Mouse (Mus musculus): ENCODE results near the gene Csnk1g1. TPM values are rescaled to one million over a fixed set of nuclear protein-coding genes. Genes with fewer than 3 reads are reported as not detected.

Gene Csnk1g1
- polyA plus RNA-seq, 1 experiment from 2014 or later: 2.0 TPM

DNA sequence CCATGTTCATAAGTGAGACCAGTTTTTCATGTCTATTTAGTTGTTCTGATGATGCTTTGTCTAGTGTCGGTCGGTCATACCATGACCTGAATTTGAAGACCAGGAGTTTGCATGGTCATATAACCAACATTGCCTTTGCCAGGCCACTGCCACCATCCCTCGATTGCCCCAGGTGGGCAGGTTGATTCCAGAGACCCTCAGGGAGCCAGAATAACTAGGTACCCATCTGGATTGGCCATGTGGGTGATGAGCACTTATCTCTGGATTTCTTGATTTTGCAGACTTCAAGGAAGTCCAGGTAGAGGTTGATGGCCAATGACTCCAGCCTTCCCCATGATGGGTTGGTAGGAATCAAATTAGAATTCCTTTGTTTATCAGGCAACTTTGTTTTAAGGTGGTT, 134.5 kb downstream of the Csnk1g1 start:
- peaks cover 4% of the 10 kb centered on the region; the same call in 1 of the 2 replicates for H3K36me3 ChIP-seq (replicated peaks; ENCODE audit: insufficient read depth, low read length)
- H3K9ac ChIP-seq (replicated peaks): no peak overlapping the region
- H3K27me3 ChIP-seq (ENCODE audit: insufficient read depth, low read length): no peaks in the 10 kb centered on the region
- DNase-seq (no peak), ATAC-seq (no peak)
- TF ChIP-seq CTCF (IDR thresholded peaks at IDR 0.05; ENCODE audit: low read depth): no peak
- no peak for TF ChIP-seq EP300 (IDR thresholded peaks at IDR 0.05; ENCODE audit: low read depth)
- no peak overlapping the region for H3K4me2 ChIP-seq (ENCODE audit: low read depth, low read length)
- H3K9me3 ChIP-seq (ENCODE audit: low read length): no peaks in the 10 kb centered on the region
- no peak overlapping the region for H3K4me3 ChIP-seq (ENCODE audit: low read depth, low read length)
- 88% methylated on average over 3 of the region's 3 CpGs for WGBS (ENCODE audit: insufficient replicate concordance)
- no peak overlapping the region for H3K27ac ChIP-seq (ENCODE audit: low read depth)
- no peaks in the 10 kb centered on the region for H3K4me1 ChIP-seq (ENCODE audit: insufficient read depth)

DNA sequence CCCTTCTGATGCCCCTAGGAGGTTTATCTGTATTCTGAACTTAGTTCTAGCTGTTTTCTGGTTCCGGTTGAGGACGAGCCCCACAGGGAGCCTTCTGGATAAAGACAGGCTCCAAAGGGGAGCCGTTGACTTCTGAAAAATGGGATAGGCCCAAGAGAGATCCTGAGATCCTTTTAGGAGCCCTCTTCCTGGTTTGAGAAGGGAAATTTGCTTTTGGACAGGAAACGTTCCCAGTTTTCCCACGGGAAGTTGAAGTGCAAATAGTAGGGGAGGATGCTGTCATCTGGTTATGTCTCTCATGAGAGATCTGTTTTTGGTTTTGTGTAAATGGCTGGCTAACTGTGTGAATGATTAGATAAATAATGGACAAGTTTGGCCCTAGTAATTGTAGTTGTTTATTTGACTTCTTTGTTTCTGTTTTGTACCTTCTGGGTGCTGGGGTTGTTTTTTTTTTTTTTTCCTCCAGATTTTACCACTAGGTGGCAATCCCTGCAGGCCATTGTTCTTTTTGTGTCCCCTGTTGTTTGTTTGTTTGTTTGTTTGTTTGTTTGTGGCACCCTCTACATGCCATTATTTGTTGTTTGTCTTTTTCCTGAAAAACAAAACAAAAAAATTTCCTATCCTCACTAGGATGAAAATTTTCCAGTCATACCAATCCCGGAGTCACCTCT, 141.3 kb downstream of the Csnk1g1 start:
- H3K4me1 ChIP-seq (ENCODE audit: insufficient read depth): no peaks in the 10 kb centered on the region
- WGBS (ENCODE audit: insufficient replicate concordance): 67% methylated on average over 6 of the region's 6 CpGs
- no peak overlapping the region for H3K27ac ChIP-seq (ENCODE audit: low read depth)
- no peaks in the 10 kb centered on the region for H3K36me3 ChIP-seq (replicated peaks; ENCODE audit: insufficient read depth, low read length)
- DNase-seq (no peak), ATAC-seq (no peak)
- no peak overlapping the region for H3K9ac ChIP-seq (replicated peaks)
- H3K4me2 ChIP-seq (ENCODE audit: low read depth, low read length): no peak overlapping the region
- H3K27me3 ChIP-seq (ENCODE audit: insufficient read depth, low read length): no peaks in the 10 kb centered on the region
- peaks cover 3% of the 10 kb centered on the region; the same call in 1 of the 2 replicates for H3K9me3 ChIP-seq (ENCODE audit: low read length)
- no peak overlapping the region for H3K4me3 ChIP-seq (ENCODE audit: low read depth, low read length)
- TF ChIP-seq CTCF (IDR thresholded peaks at IDR 0.05; ENCODE audit: low read depth): no peak
- TF ChIP-seq EP300 (IDR thresholded peaks at IDR 0.05; ENCODE audit: low read depth): no peak

DNA sequence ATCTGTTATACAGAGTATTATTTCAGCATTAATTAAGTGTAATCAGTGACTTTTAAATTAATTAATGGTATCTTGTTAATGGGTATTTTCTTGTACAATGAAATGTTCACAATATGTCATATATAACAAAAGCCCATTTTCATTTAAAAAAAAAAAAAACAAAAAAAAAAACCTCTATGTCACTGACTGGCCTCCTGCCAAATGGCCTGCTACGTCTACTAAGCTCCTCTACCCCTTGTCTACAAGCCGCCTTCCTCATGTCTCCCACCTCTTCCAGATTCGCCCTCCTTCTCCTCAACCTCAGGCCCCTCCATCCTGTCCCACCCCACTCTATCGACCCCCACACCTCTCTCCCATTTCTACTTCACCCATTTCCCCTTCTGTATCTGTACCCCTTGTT, 142.8 kb downstream of the Csnk1g1 start:
- Histone ChIP-seq H3K9ac (replicated peaks) (no peak overlapping the region), H3K27ac (ENCODE audit: low read depth) (no peak overlapping the region), H3K9me3 (ENCODE audit: low read length) (peaks cover 3% of the 10 kb centered on the region; the same call in 1 of the 2 replicates), H3K27me3 (ENCODE audit: insufficient read depth, low read length) (no peaks in the 10 kb centered on the region), H3K4me1 (ENCODE audit: insufficient read depth) (no peaks in the 10 kb centered on the region), H3K4me3 (ENCODE audit: low read depth, low read length) (no peak overlapping the region), H3K36me3 (replicated peaks; ENCODE audit: insufficient read depth, low read length) (no peaks in the 10 kb centered on the region), H3K4me2 (ENCODE audit: low read depth, low read length) (no peak overlapping the region)
- WGBS (ENCODE audit: insufficient replicate concordance): 69% methylated on average over 4 of the region's 4 CpGs
- no peak for TF ChIP-seq CTCF (IDR thresholded peaks at IDR 0.05; ENCODE audit: low read depth)
- TF ChIP-seq EP300 (IDR thresholded peaks at IDR 0.05; ENCODE audit: low read depth): no peak
- ATAC-seq (no peak), DNase-seq (no peak)

DNA sequence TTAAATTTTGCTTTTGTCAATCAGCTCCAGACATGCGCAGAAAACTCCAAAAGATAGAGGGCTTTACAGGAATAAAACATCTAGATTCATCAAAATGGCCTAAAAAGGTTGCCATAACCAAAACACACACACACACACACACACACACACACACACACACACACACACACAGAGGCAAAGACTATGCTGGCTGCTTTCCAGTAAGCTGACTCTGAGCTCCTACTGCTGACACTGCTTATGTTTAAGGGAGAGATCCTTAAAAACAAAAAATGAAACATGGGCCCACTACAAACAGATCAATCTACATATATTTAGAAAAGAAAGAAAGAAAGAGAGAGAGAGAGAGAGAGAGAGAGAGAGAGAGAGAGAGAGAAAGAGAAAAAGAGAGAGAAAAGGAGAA, 144.0 kb downstream of the Csnk1g1 start:
- DNase-seq (no peak), ATAC-seq (no peak)
- no peak overlapping the region for H3K27ac ChIP-seq (ENCODE audit: low read depth)
- H3K4me1 ChIP-seq (ENCODE audit: insufficient read depth): no peaks in the 10 kb centered on the region
- WGBS (ENCODE audit: insufficient replicate concordance): 77% methylated on average over 1 of the region's 1 CpGs
- H3K4me2 ChIP-seq (ENCODE audit: low read depth, low read length): no peak overlapping the region
- H3K9ac ChIP-seq (replicated peaks): no peak overlapping the region
- H3K36me3 ChIP-seq (replicated peaks; ENCODE audit: insufficient read depth, low read length): no peaks in the 10 kb centered on the region
- no peak overlapping the region for H3K4me3 ChIP-seq (ENCODE audit: low read depth, low read length)
- H3K27me3 ChIP-seq (ENCODE audit: insufficient read depth, low read length): no peaks in the 10 kb centered on the region
- TF ChIP-seq EP300 (IDR thresholded peaks at IDR 0.05; ENCODE audit: low read depth): no peak
- no peak for TF ChIP-seq CTCF (IDR thresholded peaks at IDR 0.05; ENCODE audit: low read depth)
- H3K9me3 ChIP-seq (ENCODE audit: low read length): peaks cover 3% of the 10 kb centered on the region; the same call in 1 of the 2 replicates

DNA sequence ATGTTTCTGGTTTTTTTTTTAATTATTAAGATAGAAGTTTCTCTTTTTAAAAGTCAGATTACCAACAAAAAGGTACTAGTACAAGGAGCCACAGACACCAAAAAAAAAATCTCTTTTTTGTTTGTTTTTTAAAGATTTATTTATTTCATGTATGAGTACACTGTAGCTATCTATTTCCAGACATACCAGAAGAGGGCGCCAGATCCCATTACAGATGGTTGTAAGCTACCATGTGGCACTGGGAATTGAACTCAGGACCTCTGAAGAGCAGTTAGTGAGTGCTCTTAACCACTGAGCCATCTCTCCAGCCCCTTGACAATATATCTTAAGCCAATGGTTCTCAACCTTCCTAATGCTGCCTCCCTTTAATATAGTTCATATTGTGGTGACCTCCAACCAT, 144.9 kb downstream of the Csnk1g1 start:
- Histone ChIP-seq H3K36me3 (replicated peaks; ENCODE audit: insufficient read depth, low read length) (no peaks in the 10 kb centered on the region), H3K27me3 (ENCODE audit: insufficient read depth, low read length) (no peaks in the 10 kb centered on the region), H3K27ac (ENCODE audit: low read depth) (no peak overlapping the region), H3K4me1 (ENCODE audit: insufficient read depth) (no peaks in the 10 kb centered on the region), H3K9ac (replicated peaks) (no peak overlapping the region), H3K4me3 (ENCODE audit: low read depth, low read length) (no peak overlapping the region), H3K4me2 (ENCODE audit: low read depth, low read length) (no peak overlapping the region), H3K9me3 (ENCODE audit: low read length) (peaks cover 3% of the 10 kb centered on the region; the same call in 1 of the 2 replicates)
- no peak for TF ChIP-seq EP300 (IDR thresholded peaks at IDR 0.05; ENCODE audit: low read depth)
- TF ChIP-seq CTCF (IDR thresholded peaks at IDR 0.05; ENCODE audit: low read depth): peak; percentile 31; the same call in 1 of the 2 replicates
- DNase-seq: no peak
- no peak for ATAC-seq
- 55% methylated on average over 1 of the region's 1 CpGs for WGBS (ENCODE audit: insufficient replicate concordance)

DNA sequence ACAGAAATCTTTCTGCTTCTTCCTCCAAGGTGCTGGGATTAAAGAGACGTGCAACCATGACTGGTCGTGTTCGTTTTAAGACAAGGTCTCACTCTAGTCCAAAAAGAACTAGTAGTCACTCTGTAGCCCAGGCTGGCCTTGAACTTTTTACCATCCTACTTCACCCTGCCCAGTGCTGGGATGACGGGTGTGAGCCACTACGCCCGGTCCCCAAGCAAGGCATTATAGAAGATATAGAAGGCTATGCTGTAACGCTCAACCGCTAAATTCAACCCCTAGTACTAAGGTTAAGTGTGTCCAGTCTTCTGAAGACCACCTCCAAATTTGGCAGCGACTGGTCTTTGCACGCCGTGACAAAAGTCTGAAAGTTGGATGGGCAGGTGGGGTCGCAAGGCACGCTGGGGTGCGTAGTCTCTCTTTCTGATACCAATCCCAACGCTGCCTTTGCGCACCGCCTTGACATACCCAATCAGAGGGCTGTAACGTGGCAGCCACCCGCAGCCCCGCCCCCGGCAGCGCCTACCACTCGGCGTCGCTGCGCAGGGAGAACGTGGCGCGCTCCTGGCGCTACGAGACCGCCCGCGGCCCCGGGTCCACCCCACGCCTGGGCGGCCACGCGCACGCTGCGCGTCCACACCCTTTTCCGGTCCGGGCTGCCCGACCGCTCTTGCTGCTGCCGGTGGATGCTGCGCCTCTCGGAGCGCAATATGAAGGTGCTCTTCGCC, 151.0 kb downstream of the Csnk1g1 start, which contains the start of gene Ppib:
Ppib (plus strand) TSS at position 640 of the 725 bp plus-strand sequence.
- Histone ChIP-seq H3K27me3 (ENCODE audit: insufficient read depth, low read length) (no peaks in the 10 kb centered on the region), H3K4me3 (ENCODE audit: low read depth, low read length) (peak within 1 kb of the TSS; percentile 82), H3K27ac (ENCODE audit: low read depth) (peak within 1 kb of the TSS; percentile 75), H3K9ac (replicated peaks) (peak within 1 kb of the TSS; percentile 84), H3K9me3 (ENCODE audit: low read length) (no peaks in the 10 kb centered on the region), H3K4me2 (ENCODE audit: low read depth, low read length) (peak within 1 kb of the TSS; percentile 83), H3K4me1 (ENCODE audit: insufficient read depth) (peaks cover 16% of the 10 kb centered on the region), H3K36me3 (replicated peaks; ENCODE audit: insufficient read depth, low read length) (peaks cover 22% of the 10 kb centered on the region)
- ATAC-seq: peak; percentile 98
- DNase-seq: peak; percentile 99
- WGBS (ENCODE audit: insufficient replicate concordance): 1% methylated on average over 41 of the region's 51 CpGs
- TF ChIP-seq CTCF (IDR thresholded peaks at IDR 0.05; ENCODE audit: low read depth) (peak; percentile 45; the same call in 1 of the 2 replicates), EP300 (IDR thresholded peaks at IDR 0.05; ENCODE audit: low read depth) (no peak)

Data from liver, postnatal 0 days (tissue).